Mouse (Mus musculus): ENCODE results near the gene Pomgnt1. TPM values are rescaled to one million over a fixed set of nuclear protein-coding genes. Genes with fewer than 3 reads are reported as not detected.

Gene Pomgnt1
- total RNA-seq (2021), result 10 to 100 TPM; 78.4 to 81.9 TPM

- DNase-seq, result peak; percentile 89 to 91
- intact Hi-C loops (cut with DNase I), result no loop called here
These were observed at the start of gene Pomgnt1, which contains the start of gene Rad54l for GRCm38 (mm10) chr4:116123602-116124519. Pomgnt1 (plus strand) TSS chr4:116123840. Rad54l (minus strand) TSS chr4:116123690.

- DNase-seq, result peak; percentile 31 to 43
- intact Hi-C loops (cut with DNase I), result loop anchor here (2.0 kb wide), 1 partner anchor 21 kb away; the partner anchor contains the start of gene Nsun4
These were observed 49.4 kb upstream of the Pomgnt1 start for GRCm38 (mm10) chr4:116074145-116074675.

GRCm38 (mm10) chr4:116074861-116075620, 48.6 kb upstream of the Pomgnt1 start, which contains the start of the genes Uqcrh and Lrrc41:
Uqcrh (minus strand) TSS chr4:116075071.
Lrrc41 (plus strand) TSS chr4:116075269.
- intact Hi-C loops (cut with DNase I), result loop anchor here (2.0 to 5.0 kb wide), 2 partner anchors 22 to 147 kb away; partner anchors contain the start of genes Nsun4 and Pik3r3
- peak; percentile 96 for DNase-seq

GRCm38 (mm10) chr4:116075631-116076368, 47.8 kb upstream of the Pomgnt1 start:
- intact Hi-C loops (cut with DNase I), result loop anchor here (2.0 to 5.0 kb wide), 2 partner anchors 23 to 147 kb away; partner anchors contain the start of genes Nsun4 and Pik3r3
- DNase-seq, result peak; percentile 85 to 86

- intact Hi-C loops (cut with DNase I), result loop anchor here (5.0 kb wide), 1 partner anchor 146 kb away; the partner anchor contains the start of gene Pik3r3
- DNase-seq, result peak; percentile 66 to 67
These were observed 47.0 kb upstream of the Pomgnt1 start for GRCm38 (mm10) chr4:116076369-116077231.

GRCm38 (mm10) chr4:116077240-116078095, 46.2 kb upstream of the Pomgnt1 start:
- intact Hi-C loops (cut with DNase I), result loop anchor here (5.0 kb wide), 1 partner anchor 145 kb away; the partner anchor contains the start of gene Pik3r3
- peak; percentile 26 to 29 for DNase-seq

- intact Hi-C loops (cut with DNase I), result no loop called here
- no peak for DNase-seq
These were observed 35.0 kb upstream of the Pomgnt1 start for GRCm38 (mm10) chr4:116088510-116089249.

GRCm38 (mm10) chr4:116096291-116096690, 27.3 kb upstream of the Pomgnt1 start:
- intact Hi-C loops (cut with DNase I), result no loop called here
- DNase-seq, result no peak

GRCm38 (mm10) chr4:116097211-116097610, 26.4 kb upstream of the Pomgnt1 start:
- DNase-seq, result no peak
- intact Hi-C loops (cut with DNase I), result no loop called here

GRCm38 (mm10) chr4:116100959-116101358, 22.7 kb upstream of the Pomgnt1 start:
- intact Hi-C loops (cut with DNase I), result no loop called here
- no peak for DNase-seq

- intact Hi-C loops (cut with DNase I), result no loop called here
- DNase-seq, result no peak
These were observed 18.4 kb upstream of the Pomgnt1 start for GRCm38 (mm10) chr4:116105278-116105677.

GRCm38 (mm10) chr4:116110695-116111094, 12.9 kb upstream of the Pomgnt1 start:
- intact Hi-C loops (cut with DNase I), result no loop called here
- no peak for DNase-seq

- no peak for DNase-seq
- intact Hi-C loops (cut with DNase I), result no loop called here
These were observed 12.2 kb upstream of the Pomgnt1 start for GRCm38 (mm10) chr4:116111486-116111885.

GRCm38 (mm10) chr4:116122762-116123161, 878 bp upstream of the Pomgnt1 start:
- DNase-seq, result no peak
- intact Hi-C loops (cut with DNase I), result no loop called here

- intact Hi-C loops (cut with DNase I), result no loop called here
- DNase-seq, result no peak
These were observed 2.3 kb downstream of the Pomgnt1 start for GRCm38 (mm10) chr4:116125803-116126386.

GRCm38 (mm10) chr4:116127956-116128355, 4.3 kb downstream of the Pomgnt1 start:
- intact Hi-C loops (cut with DNase I), result no loop called here
- DNase-seq, result no peak

- intact Hi-C loops (cut with DNase I), result no loop called here
- DNase-seq, result no peak
These were observed 9.5 kb downstream of the Pomgnt1 start for GRCm38 (mm10) chr4:116133126-116133525.

All from heart, postnatal 10 days (tissue).